9 mouse cellular contexts compared by ENCODE assay signal in genomic region chr1:21052132-21052545, GRCm38 (mm10). TPM values are rescaled to one million over a fixed set of nuclear protein-coding genes. Genes with fewer than 3 reads are reported as not detected.
DNase-seq lines count a peak whose midpoint lies in the region; ATAC-seq lines count a peak whose summit lies in the region.
"Had no signal": no experiment of that assay in that cellular context is flagged by ENCODE, and none has a peak within 500 bp of the region (broad histone marks: within the 10 kb centered on the region; RNA-seq: fewer than 3 reads in every experiment).

No protein-coding gene starts in this region.

- H3K27ac ChIP-seq in embryonic facial prominence, embryonic 13.5 days: peak overlapping the region; percentile 58; the same call in 1 of the 2 replicates
- H3K27ac ChIP-seq in embryonic facial prominence, embryonic 10.5 days (replicated peaks): no peak overlapping the region; the same call in 1 of the 2 replicates

- H3K4me2 ChIP-seq in embryonic facial prominence, embryonic 13.5 days: no peak overlapping the region

- DNase-seq in embryonic facial prominence, embryonic 10.5 days (ENCODE audit: low spot score): no peak
- DNase-seq in retina, postnatal 1 day: peak; percentile 38
- DNase-seq in retina, embryonic 14.5 days (ENCODE audit: low spot score): no peak
- DNase-seq in thymus, postnatal 36 days: peak; percentile 18 to 30
- DNase-seq in layer of hippocampus, adult 9-11 months: no peak
- DNase-seq in cerebellum, adult 9-10 months: no peak
- DNase-seq: adrenal gland, postnatal 25 days had no signal

- H3K9ac ChIP-seq in embryonic facial prominence, embryonic 13.5 days: no peak overlapping the region

- H3K36me3 ChIP-seq in embryonic facial prominence, embryonic 13.5 days: peaks cover 3% of the 10 kb centered on the region; the same call in 1 of the 2 replicates
- H3K36me3 ChIP-seq in embryonic facial prominence, embryonic 10.5 days (replicated peaks): peaks cover 13% of the 10 kb centered on the region

- ATAC-seq in embryonic facial prominence, embryonic 13.5 days (ENCODE audit: insufficient number of reproducible peaks, insufficient read depth, low FRiP score, low TSS enrichment, low read depth): no peak
- ATAC-seq in megakaryocyte-erythroid progenitor cell, adult 5-6 weeks (replicated peaks; ENCODE audit: low FRiP score, low TSS enrichment, poor library complexity, severe bottlenecking): peak; percentile 73

- peaks cover 33% of the 10 kb centered on the region for H3K4me1 ChIP-seq in embryonic facial prominence, embryonic 13.5 days
- peaks cover 25% of the 10 kb centered on the region for H3K4me1 ChIP-seq in embryonic facial prominence, embryonic 10.5 days

- H3K27me3 ChIP-seq in embryonic facial prominence, embryonic 13.5 days: no peaks in the 10 kb centered on the region
- no peaks in the 10 kb centered on the region for H3K27me3 ChIP-seq in embryonic facial prominence, embryonic 10.5 days (replicated peaks; ENCODE audit: low read depth, poor library complexity, severe bottlenecking)

- no peaks in the 10 kb centered on the region for H3K9me3 ChIP-seq in embryonic facial prominence, embryonic 13.5 days
- H3K9me3 ChIP-seq in embryonic facial prominence, embryonic 10.5 days: no peaks in the 10 kb centered on the region

- WGBS in embryonic facial prominence, embryonic 13.5 days: 55% methylated on average over 5 of the region's 5 CpGs
- 63% methylated on average over 5 of the region's 5 CpGs for WGBS in embryonic facial prominence, embryonic 10.5 days

- H3K4me3 ChIP-seq in embryonic facial prominence, embryonic 13.5 days: no peak overlapping the region
- H3K4me3 ChIP-seq in embryonic facial prominence, embryonic 10.5 days: no peak overlapping the region

RNA-seq across cellular contexts. Expression of gene Tram2, which starts 26.9 kb away (rescaled TPM):
- 9.1 and 11.2 TPM in 2 replicates for polyA plus RNA-seq in embryonic facial prominence, embryonic 13.5 days (2015; fragmentation: Nextera tagmentation; extraction: Ambion mirVana)
- polyA plus RNA-seq in embryonic facial prominence, embryonic 10.5 days (2016; fragmentation: Nextera tagmentation; extraction: Ambion mirVana): 7.4 and 7.5 TPM in 2 replicates
- 1.8 and 2.9 TPM in 2 replicates for total RNA-seq in megakaryocyte-erythroid progenitor cell, adult 5-6 weeks (2014; fragmentation: Nextera tagmentation)
- total RNA-seq in megakaryocyte-erythroid progenitor cell, adult 5-6 weeks (2017): 0.19 and 1.1 TPM in 2 replicates

Comparison
In these comparisons a context has a peak if more than half of its experiments do, and no peak if none do; other contexts are left out.
1. DNase-seq: peak in retina, postnatal 1 day (single experiment) and thymus, postnatal 36 days (2 of 2); none in embryonic facial prominence, embryonic 10.5 days (single experiment), retina, embryonic 14.5 days (single experiment), layer of hippocampus, adult 9-11 months (single experiment) and cerebellum, adult 9-10 months (single experiment).